ENCODE assay signal across 8 mouse cellular contexts in genomic region chr6:72958662-72959071, GRCm38 (mm10). TPM values are rescaled to one million over a fixed set of nuclear protein-coding genes. Genes with fewer than 3 reads are reported as not detected.
DNase-seq lines count a peak whose midpoint lies in the region; ATAC-seq and TF ChIP-seq lines count a peak whose summit lies in the region.

Gene Tmsb10 (minus strand): TSS chr6:72958748.

- H3K9ac ChIP-seq in ES-E14 (ENCODE audit: insufficient read depth, low read depth, low read length, poor library complexity, severe bottlenecking), result peak within 1 kb of the TSS; percentile 92
- H3K9ac ChIP-seq in limb, embryonic 15.5 days, result peak within 1 kb of the TSS; percentile 96
- H3K9ac ChIP-seq in stomach, embryonic 16.5 days (ENCODE audit: low read length), result peak within 1 kb of the TSS; percentile 95

- peak within 1 kb of the TSS; percentile 73 for H3K4me2 ChIP-seq in limb, embryonic 15.5 days
- H3K4me2 ChIP-seq in stomach, embryonic 16.5 days (ENCODE audit: low read depth, low read length), result peak within 1 kb of the TSS; percentile 81

- H3K36me3 ChIP-seq in ES-E14 (ENCODE audit: control insufficient read depth, insufficient read depth, low read length, poor library complexity, severe bottlenecking), result no peaks in the 10 kb centered on the region
- no peaks in the 10 kb centered on the region for H3K36me3 ChIP-seq in erythroblast, embryonic 14.5 days (ENCODE audit: control insufficient read depth)
- no peaks in the 10 kb centered on the region for H3K36me3 ChIP-seq in limb, embryonic 15.5 days
- H3K36me3 ChIP-seq in stomach, embryonic 16.5 days (ENCODE audit: control insufficient read depth, insufficient read depth, low read length), result no peaks in the 10 kb centered on the region

- in situ Hi-C loops in ES-E14 (cut with MboI; ENCODE audit: low sequenced_read_pairs in 2 of 2, unreplicated experiment in 2 of 2), result no loop called here

- peak within 1 kb of the TSS; percentile 81 to 96 for H3K4me3 ChIP-seq in ES-E14 (ENCODE audit: insufficient read depth in 1 of 2, low read depth in 1 of 2, low read length in 2 of 2, poor library complexity in 1 of 2, severe bottlenecking in 1 of 2)
- peak within 1 kb of the TSS; percentile 69 for H3K4me3 ChIP-seq in erythroblast, embryonic 14.5 days (replicated peaks)
- peak within 1 kb of the TSS; percentile 80 for H3K4me3 ChIP-seq in limb, embryonic 15.5 days
- H3K4me3 ChIP-seq in stomach, embryonic 16.5 days (replicated peaks; ENCODE audit: low read length), result peak within 1 kb of the TSS; percentile 87

- no peak for DNase-seq in heart, adult 18-20 months
- no peak for DNase-seq in heart, adult 9 months (ENCODE audit: low spot score in 2 of 2)
- peak; percentile 36 for DNase-seq in ES-E14 (ENCODE audit: low read depth, low spot score)
- no peak for DNase-seq in heart, postnatal 36 days
- DNase-seq in natural killer cell, adult 2 months (ENCODE audit: low spot score in 2 of 2), result no peak

- peaks cover 10 to 11% of the 10 kb centered on the region in 2 experiments for H3K4me1 ChIP-seq in ES-E14 (ENCODE audit: control insufficient read depth in 2 of 2, insufficient read depth in 2 of 2, low read length in 2 of 2, poor library complexity in 1 of 2)
- H3K4me1 ChIP-seq in erythroblast, embryonic 14.5 days (ENCODE audit: control insufficient read depth), result peaks cover 23% of the 10 kb centered on the region
- H3K4me1 ChIP-seq in limb, embryonic 15.5 days, result peaks cover 35% of the 10 kb centered on the region
- H3K4me1 ChIP-seq in stomach, embryonic 16.5 days (ENCODE audit: control insufficient read depth, insufficient read depth, low read length), result peaks cover 27% of the 10 kb centered on the region

- H3K27ac ChIP-seq in ES-E14 (ENCODE audit: insufficient read depth, low read depth, low read length, poor library complexity, severe bottlenecking), result peak within 1 kb of the TSS; percentile 81
- peak within 1 kb of the TSS; percentile 92 for H3K27ac ChIP-seq in limb, embryonic 15.5 days
- H3K27ac ChIP-seq in stomach, embryonic 16.5 days (ENCODE audit: low read length), result peak within 1 kb of the TSS; percentile 93

- peak; percentile 62 for ATAC-seq in limb, embryonic 15.5 days (ENCODE audit: insufficient number of reproducible peaks, low FRiP score, low TSS enrichment, low read depth)
- peak; percentile 65 for ATAC-seq in stomach, embryonic 16.5 days (ENCODE audit: insufficient read depth, low FRiP score)

- under 1% methylated on average over 19 of the region's 19 CpGs for WGBS in limb, embryonic 15.5 days
- 1% methylated on average over 19 of the region's 19 CpGs for WGBS in stomach, embryonic 16.5 days

- intact Hi-C loops in heart, postnatal 36 days (cut with DNase I), result loop anchor here (1.0 to 5.0 kb wide), 3 partner anchors 18 to 114 kb away; no protein-coding TSS in a partner anchor

- no peaks in the 10 kb centered on the region for H3K9me3 ChIP-seq in ES-E14 (ENCODE audit: control insufficient read depth, insufficient read depth, low read depth, low read length)
- no peaks in the 10 kb centered on the region for H3K9me3 ChIP-seq in erythroblast, embryonic 14.5 days (ENCODE audit: control insufficient read depth, low read length)
- H3K9me3 ChIP-seq in limb, embryonic 15.5 days, result no peaks in the 10 kb centered on the region
- H3K9me3 ChIP-seq in stomach, embryonic 16.5 days (replicated peaks; ENCODE audit: control insufficient read depth, low read length), result no peaks in the 10 kb centered on the region

- peaks cover 45% of the 10 kb centered on the region for H3K27me3 ChIP-seq in erythroblast, embryonic 14.5 days (ENCODE audit: control insufficient read depth)
- H3K27me3 ChIP-seq in limb, embryonic 15.5 days, result no peaks in the 10 kb centered on the region
- no peaks in the 10 kb centered on the region for H3K27me3 ChIP-seq in stomach, embryonic 16.5 days (ENCODE audit: control insufficient read depth, insufficient read depth, low read length)

TF ChIP-seq in ES-E14, 5 proteins besides CTCF, POLR2A, EP300 and RAD21:
- TF ChIP-seq ZNF384 (IDR thresholded peaks at IDR 0.05; ENCODE audit: low read depth, low read length) (no peak), ZC3H11A (IDR thresholded peaks at IDR 0.05; ENCODE audit: borderline replicate concordance, low read depth, low read length) (no peak), MAFK (IDR thresholded peaks at IDR 0.05; ENCODE audit: insufficient read depth, low read depth, low read length) (no peak), CHD2 (IDR thresholded peaks at IDR 0.05; ENCODE audit: low read depth, low read length) (no peak), HCFC1 (IDR thresholded peaks at IDR 0.05; ENCODE audit: borderline replicate concordance, insufficient read depth, low read length) (no peak)

RNA-seq across cellular contexts. Expression of gene Tmsb10, which starts in this region (rescaled TPM):
- 100 to 1,000 TPM in 1 of 2 experiments, 10 to 100 TPM in 1; 99.1 to 111 TPM for total RNA-seq in heart, adult 18-20 months (2021)
- 430 and 651 TPM in 2 replicates for total RNA-seq in ES-E14 (2012; rRNA removed)
- 4.4 and 4.5 TPM in 2 replicates for polyA plus RNA-seq in erythroblast, embryonic 14.5 days (2012)
- 100 to 1,000 TPM; 112 to 120 TPM for total RNA-seq in heart, postnatal 36 days (2021)
- 1,634 and 1,767 TPM in 2 replicates for polyA plus RNA-seq in limb, embryonic 15.5 days (2015; fragmentation: Nextera tagmentation; extraction: Ambion mirVana)
- polyA plus RNA-seq in stomach, embryonic 16.5 days (2015; fragmentation: Nextera tagmentation; extraction: Ambion mirVana), result 1,289 and 1,748 TPM in 2 replicates

Comparison
In these comparisons a context has a peak if more than half of its experiments do, and no peak if none do; other contexts are left out.
1. RNA of gene Tmsb10 (polyA plus RNA-seq): 1,634 to 1,767 TPM in limb, embryonic 15.5 days and 1,289 to 1,748 TPM in stomach, embryonic 16.5 days; 4.4 to 4.5 TPM in erythroblast, embryonic 14.5 days; every median in the first group is over 100 times any median in the second.
2. Peak in every context shown above with its lines, with median percentiles within 50 percentile points of each other: H3K27ac ChIP-seq, H3K4me3 ChIP-seq and H3K9ac ChIP-seq.